Mouse (Mus musculus): ENCODE measurements around the gene Ksr2. TPM values are rescaled to one million over a fixed set of nuclear protein-coding genes. Genes with fewer than 3 reads are reported as not detected.

Gene Ksr2
- polyA plus RNA-seq, 1 experiment from 2014 or later: 0.15 TPM

GRCm38 (mm10) chr5:117687770-117688352 lies 274.1 kb downstream of the Ksr2 start:
- no peak for ATAC-seq (ENCODE audit: low FRiP score, low read depth)
- Histone ChIP-seq H3K9me3 (no peaks in the 10 kb centered on the region), H3K4me2 (replicated peaks) (no peak overlapping the region), H3K4me3 (no peak overlapping the region), H3K27me3 (no peaks in the 10 kb centered on the region), H3K27ac (no peak overlapping the region), H3K4me1 (peaks cover 11% of the 10 kb centered on the region; the same call in 1 of the 2 replicates), H3K9ac (no peak overlapping the region), H3K36me3 (no peaks in the 10 kb centered on the region)
- WGBS: 28% methylated on average over 4 of the region's 4 CpGs

GRCm38 (mm10) chr5:117688738-117689137 lies 274.9 kb downstream of the Ksr2 start:
- H3K27ac ChIP-seq: no peak overlapping the region
- H3K27me3 ChIP-seq: no peaks in the 10 kb centered on the region
- peaks cover 11% of the 10 kb centered on the region; the same call in 1 of the 2 replicates for H3K4me1 ChIP-seq
- no peaks in the 10 kb centered on the region for H3K9me3 ChIP-seq
- H3K36me3 ChIP-seq: no peaks in the 10 kb centered on the region
- no peak overlapping the region for H3K9ac ChIP-seq
- no peak overlapping the region for H3K4me3 ChIP-seq
- ATAC-seq (ENCODE audit: low FRiP score, low read depth): no peak
- WGBS: 39% methylated on average over 3 of the region's 3 CpGs
- no peak overlapping the region for H3K4me2 ChIP-seq (replicated peaks)

GRCm38 (mm10) chr5:117689840-117690239 lies 276.0 kb downstream of the Ksr2 start:
- no peak overlapping the region for H3K4me2 ChIP-seq (replicated peaks)
- peaks cover 11% of the 10 kb centered on the region; the same call in 1 of the 2 replicates for H3K4me1 ChIP-seq
- no peak overlapping the region for H3K27ac ChIP-seq
- no peak overlapping the region for H3K4me3 ChIP-seq
- no peaks in the 10 kb centered on the region for H3K27me3 ChIP-seq
- ATAC-seq (ENCODE audit: low FRiP score, low read depth): no peak
- H3K9me3 ChIP-seq: no peaks in the 10 kb centered on the region
- no peak overlapping the region for H3K9ac ChIP-seq
- 55% methylated on average over 8 of the region's 8 CpGs for WGBS
- H3K36me3 ChIP-seq: no peaks in the 10 kb centered on the region

GRCm38 (mm10) chr5:117691271-117691670 lies 277.5 kb downstream of the Ksr2 start:
- H3K9me3 ChIP-seq: no peaks in the 10 kb centered on the region
- 62% methylated on average over 7 of the region's 7 CpGs for WGBS
- H3K27ac ChIP-seq: no peak overlapping the region
- no peak overlapping the region for H3K4me2 ChIP-seq (replicated peaks)
- H3K36me3 ChIP-seq: no peaks in the 10 kb centered on the region
- H3K4me3 ChIP-seq: no peak overlapping the region
- no peak overlapping the region for H3K9ac ChIP-seq
- no peak for ATAC-seq (ENCODE audit: low FRiP score, low read depth)
- H3K4me1 ChIP-seq: peaks cover 11% of the 10 kb centered on the region; the same call in 1 of the 2 replicates
- no peaks in the 10 kb centered on the region for H3K27me3 ChIP-seq

GRCm38 (mm10) chr5:117693557-117693956 lies 279.8 kb downstream of the Ksr2 start:
- H3K9me3 ChIP-seq: no peaks in the 10 kb centered on the region
- no peak overlapping the region for H3K4me2 ChIP-seq (replicated peaks)
- no peaks in the 10 kb centered on the region for H3K36me3 ChIP-seq
- H3K27ac ChIP-seq: no peak overlapping the region
- ATAC-seq (ENCODE audit: low FRiP score, low read depth): no peak
- WGBS: 70% methylated on average over 3 of the region's 3 CpGs
- no peak overlapping the region for H3K4me3 ChIP-seq
- no peaks in the 10 kb centered on the region for H3K4me1 ChIP-seq
- no peaks in the 10 kb centered on the region for H3K27me3 ChIP-seq
- no peak overlapping the region for H3K9ac ChIP-seq

- WGBS: 24% methylated on average over 11 of the region's 11 CpGs
- Histone ChIP-seq H3K4me1 (no peaks in the 10 kb centered on the region), H3K27me3 (no peaks in the 10 kb centered on the region), H3K4me2 (replicated peaks) (no peak overlapping the region), H3K36me3 (no peaks in the 10 kb centered on the region), H3K27ac (no peak overlapping the region), H3K9ac (no peak overlapping the region), H3K9me3 (no peaks in the 10 kb centered on the region), H3K4me3 (no peak overlapping the region)
- ATAC-seq (ENCODE audit: low FRiP score, low read depth): no peak
Observed at GRCm38 (mm10) chr5:117694632-117695031, 280.8 kb downstream of the Ksr2 start.

GRCm38 (mm10) chr5:117696366-117696765 lies 282.6 kb downstream of the Ksr2 start:
- H3K36me3 ChIP-seq: no peaks in the 10 kb centered on the region
- H3K27ac ChIP-seq: no peak overlapping the region
- no peaks in the 10 kb centered on the region for H3K27me3 ChIP-seq
- no peak overlapping the region for H3K4me3 ChIP-seq
- no peaks in the 10 kb centered on the region for H3K4me1 ChIP-seq
- no peak overlapping the region for H3K4me2 ChIP-seq (replicated peaks)
- WGBS: 89% methylated on average over 8 of the region's 8 CpGs
- ATAC-seq (ENCODE audit: low FRiP score, low read depth): no peak
- H3K9ac ChIP-seq: no peak overlapping the region
- H3K9me3 ChIP-seq: no peaks in the 10 kb centered on the region

GRCm38 (mm10) chr5:117697589-117697988 lies 283.8 kb downstream of the Ksr2 start:
- H3K4me1 ChIP-seq: no peaks in the 10 kb centered on the region
- ATAC-seq (ENCODE audit: low FRiP score, low read depth): no peak

GRCm38 (mm10) chr5:117704371-117704770 lies 290.6 kb downstream of the Ksr2 start:
- Histone ChIP-seq H3K4me1 (no peaks in the 10 kb centered on the region), H3K27ac (no peak overlapping the region), H3K4me2 (replicated peaks) (no peak overlapping the region), H3K9ac (no peak overlapping the region), H3K36me3 (no peaks in the 10 kb centered on the region), H3K9me3 (no peaks in the 10 kb centered on the region), H3K27me3 (no peaks in the 10 kb centered on the region), H3K4me3 (no peak overlapping the region)
- no peak for ATAC-seq (ENCODE audit: low FRiP score, low read depth)
- WGBS: 81% methylated on average over 9 of the region's 9 CpGs

More at GRCm38 (mm10) chr5:117697589-117697988, 283.8 kb downstream of the Ksr2 start:
- Histone ChIP-seq H3K36me3 (no peaks in the 10 kb centered on the region), H3K4me2 (replicated peaks) (no peak overlapping the region), H3K9ac (no peak overlapping the region), H3K4me3 (no peak overlapping the region), H3K27ac (no peak overlapping the region), H3K9me3 (no peaks in the 10 kb centered on the region), H3K27me3 (no peaks in the 10 kb centered on the region)
- WGBS: 48% methylated on average over 6 of the region's 6 CpGs

GRCm38 (mm10) chr5:117706633-117707032 lies 292.8 kb downstream of the Ksr2 start:
- no peak overlapping the region for H3K27ac ChIP-seq
- H3K27me3 ChIP-seq: no peaks in the 10 kb centered on the region
- H3K4me1 ChIP-seq: no peaks in the 10 kb centered on the region
- H3K4me3 ChIP-seq: no peak overlapping the region
- 25% methylated on average over 11 of the region's 11 CpGs for WGBS
- H3K9me3 ChIP-seq: no peaks in the 10 kb centered on the region
- no peak overlapping the region for H3K9ac ChIP-seq
- H3K36me3 ChIP-seq: no peaks in the 10 kb centered on the region
- no peak overlapping the region for H3K4me2 ChIP-seq (replicated peaks)
- ATAC-seq (ENCODE audit: low FRiP score, low read depth): no peak

- 87% methylated on average over 6 of the region's 6 CpGs for WGBS
- no peak overlapping the region for H3K4me3 ChIP-seq
- H3K4me1 ChIP-seq: no peaks in the 10 kb centered on the region
- no peaks in the 10 kb centered on the region for H3K27me3 ChIP-seq
- no peak overlapping the region for H3K27ac ChIP-seq
- no peak overlapping the region for H3K4me2 ChIP-seq (replicated peaks)
- H3K36me3 ChIP-seq: no peaks in the 10 kb centered on the region
- no peak for ATAC-seq (ENCODE audit: low FRiP score, low read depth)
- H3K9ac ChIP-seq: no peak overlapping the region
- H3K9me3 ChIP-seq: no peaks in the 10 kb centered on the region
Observed at GRCm38 (mm10) chr5:117709306-117709705, 295.5 kb downstream of the Ksr2 start.

GRCm38 (mm10) chr5:117711636-117712035 lies 297.8 kb downstream of the Ksr2 start:
- Histone ChIP-seq H3K9me3 (no peaks in the 10 kb centered on the region), H3K4me1 (no peaks in the 10 kb centered on the region), H3K4me3 (no peak overlapping the region), H3K27me3 (no peaks in the 10 kb centered on the region), H3K36me3 (no peaks in the 10 kb centered on the region), H3K9ac (no peak overlapping the region), H3K4me2 (replicated peaks) (no peak overlapping the region), H3K27ac (no peak overlapping the region)
- no peak for ATAC-seq (ENCODE audit: low FRiP score, low read depth)
- 87% methylated on average over 10 of the region's 10 CpGs for WGBS

- Histone ChIP-seq H3K9me3 (no peaks in the 10 kb centered on the region), H3K4me2 (replicated peaks) (no peak overlapping the region), H3K9ac (no peak overlapping the region), H3K27me3 (no peaks in the 10 kb centered on the region), H3K36me3 (no peaks in the 10 kb centered on the region), H3K4me3 (no peak overlapping the region), H3K27ac (no peak overlapping the region), H3K4me1 (no peaks in the 10 kb centered on the region)
- 67% methylated on average over 12 of the region's 12 CpGs for WGBS
- ATAC-seq (ENCODE audit: low FRiP score, low read depth): no peak
Observed at GRCm38 (mm10) chr5:117712207-117712606, 298.4 kb downstream of the Ksr2 start.
